Mouse (Mus musculus): ENCODE data around the gene Sparcl1. TPM values are rescaled to one million over a fixed set of nuclear protein-coding genes. Genes with fewer than 3 reads are reported as not detected.

The Sparcl1 gene
- polyA plus RNA-seq, 1 experiment from 2014 or later: 183 TPM

- no peak for DNase-seq (ENCODE audit: low spot score)
- WGBS: 45% methylated on average over 6 of the region's 6 CpGs
- H3K9ac ChIP-seq (ENCODE audit: low read length): no peak overlapping the region
- H3K36me3 ChIP-seq (ENCODE audit: control insufficient read depth, insufficient read depth, low read length): no peaks in the 10 kb centered on the region
- H3K4me1 ChIP-seq (replicated peaks; ENCODE audit: control insufficient read depth, insufficient read depth, low read length): no peaks in the 10 kb centered on the region; the same call in 1 of the 2 replicates
- ATAC-seq (replicated peaks; ENCODE audit: low FRiP score, low TSS enrichment, low read depth): no peak
- no peak overlapping the region for H3K4me2 ChIP-seq (ENCODE audit: low read length)
- H3K9me3 ChIP-seq (ENCODE audit: control insufficient read depth, low read length): no peaks in the 10 kb centered on the region
- H3K4me3 ChIP-seq (ENCODE audit: low read depth, low read length): no peak overlapping the region
- 0 out of 2 replicates have a peak overlapping the region, but pooled peaks have one; percentile 33 for H3K27ac ChIP-seq (ENCODE audit: low read depth)
- no peaks in the 10 kb centered on the region for H3K27me3 ChIP-seq (replicated peaks; ENCODE audit: control insufficient read depth, insufficient read depth, low read length)
Observed at GRCm38 (mm10) chr5:104124016-104124658, 10.6 kb upstream of the Sparcl1 start.

GRCm38 (mm10) chr5:104115890-104116289 is 2.4 kb upstream of the Sparcl1 start:
- ATAC-seq (replicated peaks; ENCODE audit: low FRiP score, low TSS enrichment, low read depth) (no peak), DNase-seq (ENCODE audit: low spot score) (no peak)
- WGBS: 64% methylated on average over 4 of the region's 4 CpGs
- Histone ChIP-seq H3K36me3 (ENCODE audit: control insufficient read depth, insufficient read depth, low read length) (no peaks in the 10 kb centered on the region), H3K27me3 (replicated peaks; ENCODE audit: control insufficient read depth, insufficient read depth, low read length) (no peaks in the 10 kb centered on the region), H3K27ac (ENCODE audit: low read depth) (peak overlapping the region; percentile 86; the same call in 1 of the 2 replicates), H3K4me3 (ENCODE audit: low read depth, low read length) (no peak overlapping the region), H3K4me1 (replicated peaks; ENCODE audit: control insufficient read depth, insufficient read depth, low read length) (peaks cover 19% of the 10 kb centered on the region), H3K9ac (ENCODE audit: low read length) (no peak overlapping the region), H3K9me3 (ENCODE audit: control insufficient read depth, low read length) (no peaks in the 10 kb centered on the region), H3K4me2 (ENCODE audit: low read length) (no peak overlapping the region)

- Histone ChIP-seq H3K4me2 (ENCODE audit: low read length) (no peak overlapping the region), H3K9me3 (ENCODE audit: control insufficient read depth, low read length) (no peaks in the 10 kb centered on the region), H3K27ac (ENCODE audit: low read depth) (peak overlapping the region; percentile 86), H3K36me3 (ENCODE audit: control insufficient read depth, insufficient read depth, low read length) (no peaks in the 10 kb centered on the region), H3K4me1 (replicated peaks; ENCODE audit: control insufficient read depth, insufficient read depth, low read length) (peaks cover 24% of the 10 kb centered on the region), H3K9ac (ENCODE audit: low read length) (no peak overlapping the region), H3K27me3 (replicated peaks; ENCODE audit: control insufficient read depth, insufficient read depth, low read length) (no peaks in the 10 kb centered on the region), H3K4me3 (ENCODE audit: low read depth, low read length) (no peak overlapping the region)
- WGBS: 37% methylated on average over 14 of the region's 14 CpGs
- DNase-seq (ENCODE audit: low spot score) (peak; percentile 72), ATAC-seq (replicated peaks; ENCODE audit: low FRiP score, low TSS enrichment, low read depth) (peak; percentile 37)
Observed at GRCm38 (mm10) chr5:104115118-104115517, 1.6 kb upstream of the Sparcl1 start.

- ATAC-seq (replicated peaks; ENCODE audit: low FRiP score, low TSS enrichment, low read depth): no peak
- Histone ChIP-seq H3K4me3 (ENCODE audit: low read depth, low read length) (peak overlapping the region; percentile 44), H3K27ac (ENCODE audit: low read depth) (peak overlapping the region; percentile 86), H3K4me2 (ENCODE audit: low read length) (peak overlapping the region; percentile 49), H3K9me3 (ENCODE audit: control insufficient read depth, low read length) (no peaks in the 10 kb centered on the region), H3K36me3 (ENCODE audit: control insufficient read depth, insufficient read depth, low read length) (no peaks in the 10 kb centered on the region), H3K27me3 (replicated peaks; ENCODE audit: control insufficient read depth, insufficient read depth, low read length) (no peaks in the 10 kb centered on the region), H3K4me1 (replicated peaks; ENCODE audit: control insufficient read depth, insufficient read depth, low read length) (peaks cover 43% of the 10 kb centered on the region), H3K9ac (ENCODE audit: low read length) (peak overlapping the region; percentile 55)
- DNase-seq (ENCODE audit: low spot score): no peak
- 13% methylated on average over 5 of the region's 5 CpGs for WGBS
Observed at GRCm38 (mm10) chr5:104112511-104112910, 1.0 kb downstream of the Sparcl1 start.

GRCm38 (mm10) chr5:104112016-104112415 is 1.5 kb downstream of the Sparcl1 start:
- no peaks in the 10 kb centered on the region for H3K36me3 ChIP-seq (ENCODE audit: control insufficient read depth, insufficient read depth, low read length)
- H3K27me3 ChIP-seq (replicated peaks; ENCODE audit: control insufficient read depth, insufficient read depth, low read length): no peaks in the 10 kb centered on the region
- H3K4me2 ChIP-seq (ENCODE audit: low read length): peak overlapping the region; percentile 49
- H3K4me1 ChIP-seq (replicated peaks; ENCODE audit: control insufficient read depth, insufficient read depth, low read length): peaks cover 45% of the 10 kb centered on the region
- 6% methylated on average over 9 of the region's 9 CpGs for WGBS
- ATAC-seq (replicated peaks; ENCODE audit: low FRiP score, low TSS enrichment, low read depth): no peak
- no peaks in the 10 kb centered on the region for H3K9me3 ChIP-seq (ENCODE audit: control insufficient read depth, low read length)
- peak overlapping the region; percentile 86 for H3K27ac ChIP-seq (ENCODE audit: low read depth)
- DNase-seq (ENCODE audit: low spot score): no peak
- H3K4me3 ChIP-seq (ENCODE audit: low read depth, low read length): peak overlapping the region; percentile 44
- H3K9ac ChIP-seq (ENCODE audit: low read length): peak overlapping the region; percentile 55

GRCm38 (mm10) chr5:104110171-104110920 is 3.2 kb downstream of the Sparcl1 start:
- Histone ChIP-seq H3K36me3 (ENCODE audit: control insufficient read depth, insufficient read depth, low read length) (no peaks in the 10 kb centered on the region), H3K4me3 (ENCODE audit: low read depth, low read length) (peak overlapping the region; percentile 24; the same call in 1 of the 2 replicates), H3K4me1 (replicated peaks; ENCODE audit: control insufficient read depth, insufficient read depth, low read length) (peaks cover 40% of the 10 kb centered on the region), H3K4me2 (ENCODE audit: low read length) (peak overlapping the region; percentile 49), H3K27ac (ENCODE audit: low read depth) (peak overlapping the region; percentile 86), H3K27me3 (replicated peaks; ENCODE audit: control insufficient read depth, insufficient read depth, low read length) (no peaks in the 10 kb centered on the region), H3K9ac (ENCODE audit: low read length) (peak overlapping the region; percentile 36; the same call in 1 of the 2 replicates), H3K9me3 (ENCODE audit: control insufficient read depth, low read length) (no peaks in the 10 kb centered on the region)
- ATAC-seq (replicated peaks; ENCODE audit: low FRiP score, low TSS enrichment, low read depth) (no peak), DNase-seq (ENCODE audit: low spot score) (no peak)
- WGBS: 36% methylated on average over 9 of the region's 9 CpGs

GRCm38 (mm10) chr5:104109516-104109915 is 4.0 kb downstream of the Sparcl1 start:
- 33% methylated on average over 3 of the region's 3 CpGs for WGBS
- Histone ChIP-seq H3K4me3 (ENCODE audit: low read depth, low read length) (peak overlapping the region; percentile 20; the same call in 1 of the 2 replicates), H3K27me3 (replicated peaks; ENCODE audit: control insufficient read depth, insufficient read depth, low read length) (no peaks in the 10 kb centered on the region), H3K4me1 (replicated peaks; ENCODE audit: control insufficient read depth, insufficient read depth, low read length) (peaks cover 35% of the 10 kb centered on the region), H3K9ac (ENCODE audit: low read length) (peak overlapping the region; percentile 29), H3K9me3 (ENCODE audit: control insufficient read depth, low read length) (no peaks in the 10 kb centered on the region), H3K36me3 (ENCODE audit: control insufficient read depth, insufficient read depth, low read length) (no peaks in the 10 kb centered on the region), H3K4me2 (ENCODE audit: low read length) (peak overlapping the region; percentile 42), H3K27ac (ENCODE audit: low read depth) (peak overlapping the region; percentile 86)
- no peak for ATAC-seq (replicated peaks; ENCODE audit: low FRiP score, low TSS enrichment, low read depth)
- no peak for DNase-seq (ENCODE audit: low spot score)

GRCm38 (mm10) chr5:104108879-104109369 is 4.6 kb downstream of the Sparcl1 start:
- peak overlapping the region; percentile 29 for H3K9ac ChIP-seq (ENCODE audit: low read length)
- WGBS: 25% methylated on average over 18 of the region's 18 CpGs
- no peaks in the 10 kb centered on the region for H3K9me3 ChIP-seq (ENCODE audit: control insufficient read depth, low read length)
- peak overlapping the region; percentile 20 for H3K4me3 ChIP-seq (ENCODE audit: low read depth, low read length)
- H3K4me1 ChIP-seq (replicated peaks; ENCODE audit: control insufficient read depth, insufficient read depth, low read length): peaks cover 36% of the 10 kb centered on the region
- DNase-seq (ENCODE audit: low spot score): peak; percentile 72
- peak; percentile 57; the same call in 1 of the 2 replicates for ATAC-seq (replicated peaks; ENCODE audit: low FRiP score, low TSS enrichment, low read depth)
- H3K4me2 ChIP-seq (ENCODE audit: low read length): peak overlapping the region; percentile 42
- H3K36me3 ChIP-seq (ENCODE audit: control insufficient read depth, insufficient read depth, low read length): no peaks in the 10 kb centered on the region
- H3K27ac ChIP-seq (ENCODE audit: low read depth): peak overlapping the region; percentile 86
- H3K27me3 ChIP-seq (replicated peaks; ENCODE audit: control insufficient read depth, insufficient read depth, low read length): no peaks in the 10 kb centered on the region

Measured in intestine, embryonic 14.5 days (tissue).